Mouse (Mus musculus) midbrain, postnatal 0 days (tissue): Measurements from ENCODE around the gene Olfr116. TPM values are rescaled to one million over a fixed set of nuclear protein-coding genes. Genes with fewer than 3 reads are reported as not detected.

Source experiments
- ATAC-seq: fragments of 200-750 bp; cut with Nextera tagmentation; 2 replicates; pipeline ENCODE4 v1.8.0; 2017; ENCODE audit warnings: moderate number of reproducible peaks, mild to moderate bottlenecking, moderate TSS enrichment, moderate library complexity; ENCODE audit not compliant: low FRiP score
- DNase-seq: peaks from one replicate; pipeline ENCODE4 v3.0.0-alpha.2; 2015; ENCODE audit warnings: low spot score
- H3K27ac ChIP-seq: fragments of 300-500 bp; sonication (generic); 2 replicates; pipeline ENCODE4 v1.5.1; 2014; ENCODE audit warnings: low read depth, mild to moderate bottlenecking, low read length, mixed read lengths
- H3K27me3 ChIP-seq: fragments of 300-500 bp; sonication (generic); 2 replicates; pipeline ENCODE4 v1.6.1; 2014; ENCODE audit warnings: low read length, control low read depth, mixed read lengths; ENCODE audit not compliant: insufficient read depth
- H3K36me3 ChIP-seq: fragments of 300-500 bp; sonication (generic); 2 replicates; pipeline ENCODE4 v1.6.1; 2014; ENCODE audit warnings: low read length, control low read depth, mixed read lengths; ENCODE audit not compliant: insufficient read depth
- H3K4me1 ChIP-seq: fragments of 300-500 bp; sonication (generic); 2 replicates; pipeline ENCODE4 v1.6.1; 2014; ENCODE audit warnings: mild to moderate bottlenecking, control low read depth, antibody characterized with exemption, low read length, mixed read lengths; ENCODE audit not compliant: insufficient read depth
- H3K4me2 ChIP-seq: fragments of 300-500 bp; sonication (generic); 2 replicates; pipeline ENCODE4 v1.6.1; 2014; ENCODE audit warnings: low read depth, mild to moderate bottlenecking, low read length, mixed read lengths; ENCODE audit not compliant: poor library complexity, severe bottlenecking
- H3K4me3 ChIP-seq: fragments of 300-500 bp; sonication (generic); 2 replicates; pipeline ENCODE4 v1.5.1; 2014; ENCODE audit warnings: low read depth, mild to moderate bottlenecking, low read length, moderate library complexity
- H3K9ac ChIP-seq: fragments of 300-500 bp; sonication (generic); replicated peaks from 2 replicates; pipeline ENCODE4 v1.6.1; 2014; ENCODE audit warnings: mild to moderate bottlenecking, low read length, moderate library complexity, mixed read lengths; ENCODE audit not compliant: poor library complexity, severe bottlenecking
- H3K9me3 ChIP-seq: fragments of 300-500 bp; sonication (generic); 2 replicates; pipeline ENCODE4 v1.6.1; 2016; ENCODE audit warnings: low read length, control low read depth
- CTCF ChIP-seq: IDR thresholded peaks from 2 replicates; pipeline ENCODE4 v1.5.1; 2016; ENCODE audit warnings: antibody characterized with exemption, mild to moderate bottlenecking
- WGBS: fragments of 180-500 bp; shearing (Covaris S2); extraction: QIAGEN DNeasy Blood & Tissue Kit; methylation state at CpG from one replicate; pipeline ENCODE4 v1.1.7; 2014; 5-methylcytosine and 5-hydroxymethylcytosine counted together
- polyA plus RNA-seq: library from polyadenylated mRNA; unstranded; fragments of >200 nt; fragmentation: Nextera tagmentation; extraction: Ambion mirVana; gene quantifications from 2 replicates; pipeline ENCODE4 v1.2.1, GENCODE M21; 2015
- total RNA-seq: library from RNA; depleted of rRNA; stranded (reverse); fragments of >200 nt; gene quantifications from 2 replicates; pipeline ENCODE4 v1.2.3, GENCODE M21; 2014; rRNA removed

Olfr116 gene
- not detected in 2 replicates for total RNA-seq
- not detected in 2 replicates for polyA plus RNA-seq

DNA sequence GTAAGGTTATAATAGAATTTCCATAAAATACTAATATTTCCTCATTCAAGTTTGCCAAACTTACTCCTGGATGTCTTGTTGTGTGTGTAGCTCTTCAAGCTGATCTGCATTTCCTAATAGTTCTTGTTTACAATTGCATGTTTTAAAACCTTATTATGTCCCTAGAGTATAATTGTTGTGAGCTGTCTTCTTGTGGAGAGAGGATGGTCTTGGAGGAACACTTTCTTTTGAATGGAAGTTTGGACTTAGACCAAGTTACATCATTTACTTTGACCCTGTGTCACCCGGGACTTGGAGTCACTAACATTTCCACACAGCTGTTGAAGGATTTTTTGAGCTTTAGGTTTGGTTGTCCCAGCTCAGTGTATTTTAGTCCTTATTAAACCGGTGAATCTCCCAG, at the start of gene Olfr116, which contains the start of gene Olfr115:
TSS of gene Olfr116 (minus strand) at position 191 of the 400 bp plus-strand sequence.
TSS of gene Olfr115 (minus strand) at position 101 of the 400 bp plus-strand sequence.
- no peak for DNase-seq
- no peak within 1 kb of the TSS for H3K9ac ChIP-seq
- no peak within 1 kb of the TSS for H3K4me2 ChIP-seq
- no peak within 1 kb of the TSS for H3K27ac ChIP-seq
- no peak for TF ChIP-seq CTCF
- no peak within 1 kb of the TSS for H3K4me3 ChIP-seq
- no peaks in the 10 kb centered on the region for H3K36me3 ChIP-seq
- H3K27me3 ChIP-seq = no peaks in the 10 kb centered on the region
- no peak for ATAC-seq
- H3K4me1 ChIP-seq = no peaks in the 10 kb centered on the region
- WGBS = 86% methylated on average over 2 of the region's 2 CpGs
- H3K9me3 ChIP-seq = 0 out of 2 replicates have a peak, but pooled peaks cover 6% of the 10 kb centered on the region

DNA sequence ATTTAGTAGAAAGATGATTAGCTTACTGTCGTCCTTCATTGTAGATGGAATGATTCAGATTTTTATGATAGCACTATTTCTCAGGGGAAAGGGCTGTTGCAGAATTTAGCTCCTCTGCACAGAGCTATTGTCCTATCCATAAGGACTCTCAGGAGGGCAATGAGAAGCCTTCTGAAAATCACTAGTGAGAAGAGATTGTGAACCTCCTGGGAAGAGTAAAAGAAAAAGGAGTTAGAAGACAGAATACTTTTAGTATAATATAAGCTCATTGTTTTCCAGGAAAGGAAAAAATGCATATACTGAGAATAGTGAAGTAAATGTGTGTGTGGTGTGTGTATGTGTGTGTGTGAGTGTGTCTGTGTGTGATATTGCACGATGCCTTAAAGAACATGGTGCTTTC, 39.7 kb upstream of the Olfr116 start, which contains the start of gene Olfr118:
TSS of gene Olfr118 (plus strand) at position 301 of the 400 bp plus-strand sequence.
- no peak for ATAC-seq
- no peak for TF ChIP-seq CTCF
- DNase-seq = no peak
- no peak within 1 kb of the TSS for H3K4me2 ChIP-seq
- no peaks in the 10 kb centered on the region for H3K27me3 ChIP-seq
- no peak within 1 kb of the TSS for H3K4me3 ChIP-seq
- H3K36me3 ChIP-seq = no peaks in the 10 kb centered on the region
- no peaks in the 10 kb centered on the region for H3K4me1 ChIP-seq
- H3K9ac ChIP-seq = no peak within 1 kb of the TSS
- WGBS = 73% methylated on average over 2 of the region's 2 CpGs
- H3K27ac ChIP-seq = no peak within 1 kb of the TSS
- H3K9me3 ChIP-seq = no peaks in the 10 kb centered on the region

DNA sequence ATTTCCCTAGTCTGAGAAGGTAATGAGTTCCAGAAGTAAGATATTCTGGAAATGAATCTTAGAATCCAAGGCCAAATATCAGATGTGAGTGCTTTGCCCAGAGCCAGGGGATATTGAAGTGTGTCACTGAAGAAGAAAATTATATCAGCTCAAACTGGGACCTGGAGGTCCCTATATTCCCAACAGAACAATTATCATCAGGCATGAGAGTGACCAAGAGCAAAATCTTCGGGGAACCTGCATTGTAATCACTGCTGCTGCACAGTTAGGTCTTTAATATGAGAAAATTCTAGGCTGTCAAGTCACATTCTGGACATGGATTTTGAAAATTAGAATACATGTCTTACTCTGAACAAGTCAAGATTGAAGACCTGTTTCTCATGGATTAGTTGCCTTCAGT, 36.7 kb upstream of the Olfr116 start, which contains the start of gene Olfr117:
TSS of gene Olfr117 (minus strand) at position 101 of the 400 bp plus-strand sequence.
- Histone ChIP-seq H3K9ac (no peak within 1 kb of the TSS), H3K9me3 (no peaks in the 10 kb centered on the region), H3K27me3 (no peaks in the 10 kb centered on the region), H3K4me2 (no peak within 1 kb of the TSS), H3K4me3 (no peak within 1 kb of the TSS), H3K27ac (no peak within 1 kb of the TSS), H3K4me1 (no peaks in the 10 kb centered on the region), H3K36me3 (no peaks in the 10 kb centered on the region)
- ATAC-seq (no peak), DNase-seq (no peak)
- TF ChIP-seq CTCF = no peak
- 61% methylated on average over 1 of the region's 1 CpGs for WGBS

DNA sequence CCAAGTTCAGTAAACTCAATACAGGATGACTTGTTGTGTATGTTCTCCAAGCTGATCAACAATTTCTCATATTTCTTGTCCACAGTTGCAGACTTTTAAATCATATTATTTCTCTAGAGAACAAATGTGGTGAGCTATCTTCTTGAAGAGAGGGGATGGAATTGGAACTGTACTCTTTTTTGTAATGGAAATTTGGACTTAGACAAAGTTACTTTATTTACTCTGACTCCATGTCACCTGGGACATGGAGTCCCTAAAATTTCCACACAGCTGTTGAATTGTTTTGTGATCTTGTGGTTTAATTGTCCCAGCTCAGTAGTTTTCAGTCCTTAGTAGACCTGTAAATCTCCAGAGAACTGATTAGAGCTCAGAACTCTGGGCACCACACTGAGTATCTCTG, 34.4 kb downstream of the Olfr116 start, which contains the start of gene Olfr114:
TSS of gene Olfr114 (minus strand) at position 101 of the 400 bp plus-strand sequence.
- Histone ChIP-seq H3K9me3 (no peaks in the 10 kb centered on the region), H3K4me3 (no peak within 1 kb of the TSS), H3K27ac (no peak within 1 kb of the TSS), H3K4me1 (no peaks in the 10 kb centered on the region), H3K4me2 (no peak within 1 kb of the TSS), H3K36me3 (no peaks in the 10 kb centered on the region), H3K9ac (no peak within 1 kb of the TSS), H3K27me3 (no peaks in the 10 kb centered on the region)
- no peak for TF ChIP-seq CTCF
- no peak for ATAC-seq
- no peak for DNase-seq

DNA sequence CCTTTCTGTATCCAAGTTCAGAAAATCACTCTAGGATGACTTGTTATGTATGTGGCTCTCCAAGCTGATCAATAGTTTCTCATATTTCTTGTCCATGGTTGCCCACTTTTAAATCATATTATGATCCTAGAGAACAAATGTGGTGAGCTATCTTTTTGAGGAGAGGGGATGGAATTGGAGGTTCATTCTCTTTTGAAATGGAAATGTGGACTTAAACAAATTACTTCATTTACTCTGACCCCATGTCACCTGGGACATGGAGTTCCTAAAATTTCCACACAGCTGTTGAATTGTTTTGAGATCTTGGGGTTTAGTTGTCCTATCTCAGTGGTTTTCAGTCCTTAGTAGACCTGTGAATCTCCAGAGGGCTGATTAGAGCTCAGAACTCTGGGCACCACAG, 49.4 kb downstream of the Olfr116 start, which contains the start of gene Olfr113:
TSS of gene Olfr113 (minus strand) at position 101 of the 400 bp plus-strand sequence.
- TF ChIP-seq CTCF = no peak
- no peak for DNase-seq
- no peaks in the 10 kb centered on the region for H3K36me3 ChIP-seq

More for the DNA sequence above, 49.4 kb downstream of the Olfr116 start, which contains the start of gene Olfr113:
- H3K4me3 ChIP-seq = no peak within 1 kb of the TSS
- no peak for ATAC-seq
- H3K4me1 ChIP-seq = no peaks in the 10 kb centered on the region
- H3K27me3 ChIP-seq = no peaks in the 10 kb centered on the region
- H3K9ac ChIP-seq = no peak within 1 kb of the TSS
- no peak within 1 kb of the TSS for H3K4me2 ChIP-seq
- no peaks in the 10 kb centered on the region for H3K9me3 ChIP-seq
- no peak within 1 kb of the TSS for H3K27ac ChIP-seq

Other genes with a start within 250 kb of the Olfr116 start
- gene Olfr105-ps, start 248.2 kb downstream of the Olfr116 start, total RNA-seq = not detected in 2 replicates
- gene Olfr105-ps, start 248.2 kb downstream of the Olfr116 start, polyA plus RNA-seq = not detected in 2 replicates
- not detected in 2 replicates for gene Olfr106-ps, start 236.8 kb downstream of the Olfr116 start, total RNA-seq
- gene Olfr106-ps, start 236.8 kb downstream of the Olfr116 start, polyA plus RNA-seq = not detected in 2 replicates
- gene Olfr107, start 228.0 kb downstream of the Olfr116 start, total RNA-seq = not detected in 2 replicates
- not detected in 2 replicates for gene Olfr107, start 228.0 kb downstream of the Olfr116 start, polyA plus RNA-seq
- not detected in 2 replicates for gene Olfr108, start 181.7 kb downstream of the Olfr116 start, total RNA-seq
- gene Olfr108, start 181.7 kb downstream of the Olfr116 start, polyA plus RNA-seq = not detected in 2 replicates
- gene Olfr109, start 168.3 kb downstream of the Olfr116 start, total RNA-seq = not detected in 2 replicates
- not detected in 2 replicates for gene Olfr109, start 168.3 kb downstream of the Olfr116 start, polyA plus RNA-seq
- gene H2-M2, start 143.6 kb downstream of the Olfr116 start, total RNA-seq = not detected in 2 replicates
- gene H2-M2, start 143.6 kb downstream of the Olfr116 start, polyA plus RNA-seq = not detected in 2 replicates
- not detected in 2 replicates for gene Olfr110, start 134.7 kb downstream of the Olfr116 start, total RNA-seq
- not detected in 2 replicates for gene Olfr110, start 134.7 kb downstream of the Olfr116 start, polyA plus RNA-seq
- 0.14 TPM in 1 of 2 replicates, not detected in the other for gene Olfr111, start 119.2 kb downstream of the Olfr116 start, total RNA-seq
- not detected in 2 replicates for gene Olfr111, start 119.2 kb downstream of the Olfr116 start, polyA plus RNA-seq
- not detected in 2 replicates for gene Olfr112, start 57.7 kb downstream of the Olfr116 start, total RNA-seq
- not detected in 2 replicates for gene Olfr112, start 57.7 kb downstream of the Olfr116 start, polyA plus RNA-seq
- not detected in 2 replicates for gene Olfr113, start 49.5 kb downstream of the Olfr116 start, total RNA-seq
- not detected in 2 replicates for gene Olfr113, start 49.5 kb downstream of the Olfr116 start, polyA plus RNA-seq
- gene Olfr114, start 34.5 kb downstream of the Olfr116 start, total RNA-seq = not detected in 2 replicates
- not detected in 2 replicates for gene Olfr114, start 34.5 kb downstream of the Olfr116 start, polyA plus RNA-seq
- gene Olfr115, start 90 bp downstream of the Olfr116 start, total RNA-seq = not detected in 2 replicates
- gene Olfr115, start 90 bp downstream of the Olfr116 start, polyA plus RNA-seq = not detected in 2 replicates
- not detected in 2 replicates for gene Olfr117, start 36.6 kb upstream of the Olfr116 start, total RNA-seq
- not detected in 2 replicates for gene Olfr117, start 36.6 kb upstream of the Olfr116 start, polyA plus RNA-seq
- gene Olfr118, start 39.8 kb upstream of the Olfr116 start, total RNA-seq = not detected in 2 replicates
- not detected in 2 replicates for gene Olfr118, start 39.8 kb upstream of the Olfr116 start, polyA plus RNA-seq
- gene Olfr119, start 69.4 kb upstream of the Olfr116 start, total RNA-seq = not detected in 2 replicates
- gene Olfr119, start 69.4 kb upstream of the Olfr116 start, polyA plus RNA-seq = not detected in 2 replicates
- not detected in 2 replicates for gene Olfr120, start 94.6 kb upstream of the Olfr116 start, total RNA-seq
- gene Olfr120, start 94.6 kb upstream of the Olfr116 start, polyA plus RNA-seq = not detected in 2 replicates
- gene Olfr121, start 121.7 kb upstream of the Olfr116 start, total RNA-seq = not detected in 2 replicates
- gene Olfr121, start 121.7 kb upstream of the Olfr116 start, polyA plus RNA-seq = not detected in 2 replicates
- not detected in 2 replicates for gene Olfr122, start 141.4 kb upstream of the Olfr116 start, total RNA-seq
- gene Olfr122, start 141.4 kb upstream of the Olfr116 start, polyA plus RNA-seq = not detected in 2 replicates
- gene Olfr123, start 166.3 kb upstream of the Olfr116 start, total RNA-seq = not detected in 2 replicates
- gene Olfr123, start 166.3 kb upstream of the Olfr116 start, polyA plus RNA-seq = not detected in 2 replicates
- gene Olfr124, start 172.7 kb upstream of the Olfr116 start, total RNA-seq = not detected in 2 replicates
- gene Olfr124, start 172.7 kb upstream of the Olfr116 start, polyA plus RNA-seq = not detected in 2 replicates
- not detected in 2 replicates for gene Olfr125, start 205.8 kb upstream of the Olfr116 start, total RNA-seq
- not detected in 2 replicates for gene Olfr125, start 205.8 kb upstream of the Olfr116 start, polyA plus RNA-seq
- gene Olfr126, start 220.3 kb upstream of the Olfr116 start, total RNA-seq = not detected in 2 replicates
- not detected in 2 replicates for gene Olfr126, start 220.3 kb upstream of the Olfr116 start, polyA plus RNA-seq